ENCODE assay signal across 23 mouse cellular contexts in genomic region chr16:79313301-79313700, GRCm38 (mm10).
DNase-seq lines count a peak whose midpoint lies in the region; ATAC-seq and TF ChIP-seq lines count a peak whose summit lies in the region.
"Had no signal": no experiment of that assay in that cellular context is flagged by ENCODE, and none has a peak within 500 bp of the region (broad histone marks: within the 10 kb centered on the region; RNA-seq: fewer than 3 reads in every experiment).

No protein-coding gene starts in this region.

- H3K27ac ChIP-seq in embryonic facial prominence, embryonic 14.5 days (replicated peaks; ENCODE audit: low read depth, low read length), result no peak overlapping the region
- H3K27ac ChIP-seq in embryonic facial prominence, embryonic 10.5 days (replicated peaks), result no peak overlapping the region
- H3K27ac ChIP-seq in forebrain, postnatal 0 days (ENCODE audit: low read depth, low read length), result no peak overlapping the region
- H3K27ac ChIP-seq in forebrain, embryonic 11.5 days (ENCODE audit: low read depth, low read length), result no peak overlapping the region
- H3K27ac ChIP-seq: embryonic facial prominence, embryonic 15.5 days; heart, embryonic 10.5 days; hindbrain, embryonic 13.5 days; intestine, embryonic 15.5 days had no signal

- DNase-seq in embryonic facial prominence, embryonic 14.5 days (ENCODE audit: low spot score), result peak; percentile 5
- DNase-seq in embryonic facial prominence, embryonic 10.5 days (ENCODE audit: low spot score), result no peak
- DNase-seq in forebrain, postnatal 0 days, result no peak
- no peak for DNase-seq in forebrain, embryonic 11.5 days (ENCODE audit: low spot score)
- peak; percentile 13 for DNase-seq in layer of hippocampus, adult 9-11 months
- no peak for DNase-seq in layer of hippocampus, postnatal 36 days
- peak; percentile 5 for DNase-seq in telencephalon, adult 2 months (ENCODE audit: low read depth, low spot score)
- no peak for DNase-seq in heart, postnatal 25 days (ENCODE audit: low spot score)
- DNase-seq: adrenal gland, postnatal 10 days; B cell, adult 2 months; cerebellum, adult 18-20 months; cerebellum, adult 9-11 months; cerebellum, postnatal 36 days; gastrocnemius, postnatal 36 days; heart, adult 18-20 months; heart, postnatal 10 days had no signal

- no peaks in the 10 kb centered on the region for H3K36me3 ChIP-seq in embryonic facial prominence, embryonic 14.5 days (ENCODE audit: control insufficient read depth, insufficient read depth, low read length)
- no peaks in the 10 kb centered on the region for H3K36me3 ChIP-seq in embryonic facial prominence, embryonic 10.5 days (replicated peaks)
- no peaks in the 10 kb centered on the region for H3K36me3 ChIP-seq in forebrain, postnatal 0 days (ENCODE audit: insufficient read depth)
- H3K36me3 ChIP-seq in forebrain, embryonic 11.5 days (ENCODE audit: control insufficient read depth, insufficient read depth, low read length), result no peaks in the 10 kb centered on the region
- H3K36me3 ChIP-seq: embryonic facial prominence, embryonic 15.5 days; G1E; heart, embryonic 10.5 days; hindbrain, embryonic 13.5 days; intestine, embryonic 15.5 days had no signal

- H3K9ac ChIP-seq in embryonic facial prominence, embryonic 14.5 days (ENCODE audit: low read depth, low read length), result no peak overlapping the region
- H3K9ac ChIP-seq in forebrain, postnatal 0 days, result no peak overlapping the region
- no peak overlapping the region for H3K9ac ChIP-seq in forebrain, embryonic 11.5 days (ENCODE audit: low read length)
- H3K9ac ChIP-seq: embryonic facial prominence, embryonic 15.5 days; hindbrain, embryonic 13.5 days; intestine, embryonic 15.5 days had no signal

- H3K9me3 ChIP-seq in embryonic facial prominence, embryonic 14.5 days (ENCODE audit: control insufficient read depth, low read length), result no peaks in the 10 kb centered on the region
- no peaks in the 10 kb centered on the region for H3K9me3 ChIP-seq in embryonic facial prominence, embryonic 10.5 days
- H3K9me3 ChIP-seq in forebrain, postnatal 0 days (ENCODE audit: low read length), result no peaks in the 10 kb centered on the region
- H3K9me3 ChIP-seq in forebrain, embryonic 11.5 days (ENCODE audit: control insufficient read depth, low read length), result no peaks in the 10 kb centered on the region
- H3K9me3 ChIP-seq: embryonic facial prominence, embryonic 15.5 days; G1E; heart, embryonic 10.5 days; hindbrain, embryonic 13.5 days; intestine, embryonic 15.5 days had no signal

- H3K27me3 ChIP-seq in embryonic facial prominence, embryonic 14.5 days (replicated peaks; ENCODE audit: control insufficient read depth, insufficient read depth, low read length), result no peaks in the 10 kb centered on the region
- H3K27me3 ChIP-seq in embryonic facial prominence, embryonic 10.5 days (replicated peaks; ENCODE audit: low read depth, poor library complexity, severe bottlenecking), result no peaks in the 10 kb centered on the region
- no peaks in the 10 kb centered on the region for H3K27me3 ChIP-seq in forebrain, postnatal 0 days (ENCODE audit: insufficient read depth, low read length)
- H3K27me3 ChIP-seq in forebrain, embryonic 11.5 days (ENCODE audit: control insufficient read depth, insufficient read depth, low read length), result no peaks in the 10 kb centered on the region
- H3K27me3 ChIP-seq: embryonic facial prominence, embryonic 15.5 days; hindbrain, embryonic 13.5 days; intestine, embryonic 15.5 days had no signal

- no peak overlapping the region for H3K4me3 ChIP-seq in embryonic facial prominence, embryonic 14.5 days (ENCODE audit: low read depth, low read length)
- H3K4me3 ChIP-seq in embryonic facial prominence, embryonic 10.5 days, result no peak overlapping the region
- no peak overlapping the region for H3K4me3 ChIP-seq in forebrain, postnatal 0 days (ENCODE audit: low read depth, low read length)
- no peak overlapping the region for H3K4me3 ChIP-seq in forebrain, embryonic 11.5 days (ENCODE audit: low read depth, low read length)
- H3K4me3 ChIP-seq: embryonic facial prominence, embryonic 15.5 days; erythroblast, embryonic 14.5 days; heart, embryonic 10.5 days; hindbrain, embryonic 13.5 days; intestine, embryonic 15.5 days had no signal

- TF ChIP-seq CTCF in forebrain, postnatal 0 days (IDR thresholded peaks at IDR 0.05; ENCODE audit: low read depth), result no peak

- 68% methylated on average over 3 of the region's 3 CpGs for WGBS in embryonic facial prominence, embryonic 14.5 days
- 83% methylated on average over 3 of the region's 3 CpGs for WGBS in embryonic facial prominence, embryonic 10.5 days
- WGBS in forebrain, postnatal 0 days, result 59% methylated on average over 3 of the region's 3 CpGs
- WGBS in forebrain, embryonic 11.5 days, result 85% methylated on average over 3 of the region's 3 CpGs

- intact Hi-C loops in heart, postnatal 25 days (cut with DNase I), result no loop called here

- H3K4me2 ChIP-seq in embryonic facial prominence, embryonic 14.5 days (ENCODE audit: low read depth, low read length), result no peak overlapping the region
- H3K4me2 ChIP-seq in forebrain, postnatal 0 days (ENCODE audit: low read depth), result no peak overlapping the region
- no peak overlapping the region for H3K4me2 ChIP-seq in forebrain, embryonic 11.5 days (ENCODE audit: low read depth, low read length, severe bottlenecking)
- H3K4me2 ChIP-seq: embryonic facial prominence, embryonic 15.5 days; hindbrain, embryonic 13.5 days; intestine, embryonic 15.5 days had no signal

- H3K4me1 ChIP-seq in embryonic facial prominence, embryonic 14.5 days (ENCODE audit: control insufficient read depth, insufficient read depth, low read length), result no peaks in the 10 kb centered on the region
- H3K4me1 ChIP-seq in embryonic facial prominence, embryonic 10.5 days, result no peaks in the 10 kb centered on the region
- no peaks in the 10 kb centered on the region for H3K4me1 ChIP-seq in forebrain, postnatal 0 days (ENCODE audit: insufficient read depth)
- H3K4me1 ChIP-seq in forebrain, embryonic 11.5 days (replicated peaks; ENCODE audit: control insufficient read depth, insufficient read depth, low read length), result no peaks in the 10 kb centered on the region
- H3K4me1 ChIP-seq: embryonic facial prominence, embryonic 15.5 days; heart, embryonic 10.5 days; hindbrain, embryonic 13.5 days; intestine, embryonic 15.5 days had no signal

- no peak for ATAC-seq in embryonic facial prominence, embryonic 14.5 days (ENCODE audit: low read depth)
- ATAC-seq in forebrain, postnatal 0 days, result peak; percentile 43; the same call in 1 of the 2 replicates
- ATAC-seq in forebrain, embryonic 11.5 days (replicated peaks; ENCODE audit: low FRiP score), result no peak
- ATAC-seq: CD4-positive, CD25-positive, alpha-beta regulatory T cell, adult 4 months; intestine, embryonic 15.5 days had no signal

Comparison
In these comparisons a context has a peak if more than half of its experiments do, and no peak if none do; other contexts are left out.
1. DNase-seq: peak in embryonic facial prominence, embryonic 14.5 days (single experiment), layer of hippocampus, adult 9-11 months (single experiment) and telencephalon, adult 2 months (single experiment); none in embryonic facial prominence, embryonic 10.5 days (single experiment), forebrain, postnatal 0 days (single experiment), forebrain, embryonic 11.5 days (single experiment), layer of hippocampus, postnatal 36 days (0 of 2) and heart, postnatal 25 days (single experiment).